Mouse (Mus musculus): ENCODE data around the gene Trib3. TPM values are rescaled to one million over a fixed set of nuclear protein-coding genes. Genes with fewer than 3 reads are reported as not detected.
A peak's percentile ranks its signal among the peaks of the same experiment; 100 is the strongest.

Trib3 gene
- total and polyA plus RNA-seq, 3 experiments: 2.4 to 3.6 (median 3.3) TPM

DNA sequence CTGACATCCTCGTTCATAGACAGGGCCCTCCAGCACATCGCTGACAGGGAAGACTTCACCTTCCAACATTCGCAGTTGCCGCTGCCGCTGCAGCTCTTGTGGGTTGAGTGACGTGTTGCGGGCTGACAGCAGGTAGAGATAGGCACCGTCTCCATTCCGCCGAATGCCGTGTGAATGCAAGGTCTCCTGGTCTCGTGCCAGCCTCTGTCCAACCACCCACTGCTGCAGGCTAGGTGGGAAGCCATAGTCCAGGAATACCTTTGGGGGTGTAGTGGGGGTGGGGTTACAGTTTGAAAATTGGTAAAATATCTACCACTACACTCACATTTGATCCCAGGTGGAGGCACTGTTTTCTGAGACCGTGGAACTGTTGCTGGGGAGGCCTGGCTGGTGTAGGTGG lies 17.7 kb downstream of the Trib3 start:
- intact Hi-C loops (cut with DNase I): no loop called here
- peaks cover 5% of the 10 kb centered on the region for H3K4me1 ChIP-seq (ENCODE audit: control insufficient read depth, insufficient read depth, low read length)
- no peak overlapping the region for H3K9ac ChIP-seq (ENCODE audit: low read depth, low read length)
- no peak overlapping the region for H3K27ac ChIP-seq
- 0 out of 2 replicates have a peak, but pooled peaks cover 1% of the 10 kb centered on the region for H3K79me2 ChIP-seq (replicated peaks; ENCODE audit: control insufficient read depth, insufficient read depth, low read length)
- TF ChIP-seq CTCF (IDR thresholded peaks at IDR 0.05) (no peak), EP300 (IDR thresholded peaks at IDR 0.05; ENCODE audit: insufficient read depth, low read depth, low read length) (no peak), POLR2A (IDR thresholded peaks at IDR 0.05; ENCODE audit: insufficient read depth, low read depth, low read length) (no peak)
- no peak overlapping the region for H3K4me3 ChIP-seq
- peaks cover 8% of the 10 kb centered on the region for H3K36me3 ChIP-seq (ENCODE audit: control insufficient read depth, insufficient read depth, low read length)
- DNase-seq: no peak
- no peaks in the 10 kb centered on the region for H3K27me3 ChIP-seq (ENCODE audit: control insufficient read depth, insufficient read depth, low read length)
- WGBS: 86% methylated on average over 13 of the region's 13 CpGs

DNA sequence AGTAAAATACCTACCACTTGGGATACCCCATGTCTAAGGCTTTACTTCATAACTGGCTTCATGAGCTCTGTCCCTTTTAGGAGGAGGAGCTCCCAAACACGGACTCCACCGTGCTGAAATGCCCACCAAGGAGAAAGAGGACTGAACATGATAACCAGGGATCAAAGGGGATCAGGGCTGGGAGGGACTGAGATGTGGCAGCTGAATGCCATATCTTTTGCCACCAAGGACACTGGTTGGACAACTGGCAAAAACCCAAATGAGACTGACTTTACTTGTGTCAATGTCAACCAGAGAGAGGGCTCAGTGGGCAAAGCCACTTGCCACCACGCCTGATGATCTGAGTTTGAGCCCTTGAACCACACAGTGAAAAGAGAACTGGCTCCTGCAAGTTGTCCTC lies 19.0 kb downstream of the Trib3 start:
- WGBS: 61% methylated on average over 3 of the region's 3 CpGs
- Histone ChIP-seq H3K36me3 (ENCODE audit: control insufficient read depth, insufficient read depth, low read length) (peaks cover 8% of the 10 kb centered on the region), H3K4me1 (ENCODE audit: control insufficient read depth, insufficient read depth, low read length) (peaks cover 4% of the 10 kb centered on the region), H3K4me3 (no peak overlapping the region), H3K79me2 (replicated peaks; ENCODE audit: control insufficient read depth, insufficient read depth, low read length) (no peaks in the 10 kb centered on the region), H3K27ac (no peak overlapping the region), H3K27me3 (ENCODE audit: control insufficient read depth, insufficient read depth, low read length) (no peaks in the 10 kb centered on the region), H3K9ac (ENCODE audit: low read depth, low read length) (no peak overlapping the region)
- TF ChIP-seq POLR2A (IDR thresholded peaks at IDR 0.05; ENCODE audit: insufficient read depth, low read depth, low read length) (no peak), CTCF (IDR thresholded peaks at IDR 0.05) (no peak), EP300 (IDR thresholded peaks at IDR 0.05; ENCODE audit: insufficient read depth, low read depth, low read length) (no peak)
- no peak for DNase-seq
- intact Hi-C loops (cut with DNase I): no loop called here

DNA sequence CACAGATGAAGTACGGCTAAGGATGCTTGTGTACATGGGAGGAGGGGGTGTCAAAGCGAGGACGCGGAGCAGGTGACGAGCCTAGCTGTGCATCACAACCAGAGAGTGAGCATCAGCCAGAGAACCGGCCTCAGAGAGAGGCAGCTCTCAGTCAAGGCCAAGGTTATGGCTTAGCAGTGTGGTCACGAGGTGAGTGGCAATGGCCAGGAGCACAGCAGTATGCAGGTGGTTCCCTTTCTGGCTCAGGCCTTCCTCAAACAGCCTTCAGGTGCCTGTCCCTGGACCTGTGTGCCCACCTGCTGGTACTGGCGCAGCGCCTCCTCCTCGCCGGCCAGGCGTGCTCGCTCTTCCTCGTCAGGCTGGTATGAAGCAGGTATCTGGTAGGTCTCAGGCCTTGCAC lies 19.9 kb downstream of the Trib3 start:
- intact Hi-C loops (cut with DNase I): no loop called here
- Histone ChIP-seq H3K4me1 (ENCODE audit: control insufficient read depth, insufficient read depth, low read length) (peaks cover 4% of the 10 kb centered on the region), H3K9ac (ENCODE audit: low read depth, low read length) (no peak overlapping the region), H3K27me3 (ENCODE audit: control insufficient read depth, insufficient read depth, low read length) (no peaks in the 10 kb centered on the region), H3K36me3 (ENCODE audit: control insufficient read depth, insufficient read depth, low read length) (peaks cover 8% of the 10 kb centered on the region), H3K4me3 (no peak overlapping the region), H3K79me2 (replicated peaks; ENCODE audit: control insufficient read depth, insufficient read depth, low read length) (no peaks in the 10 kb centered on the region), H3K27ac (no peak overlapping the region)
- no peak for DNase-seq
- TF ChIP-seq CTCF (IDR thresholded peaks at IDR 0.05): no peak
- WGBS: 95% methylated on average over 14 of the region's 14 CpGs

DNA sequence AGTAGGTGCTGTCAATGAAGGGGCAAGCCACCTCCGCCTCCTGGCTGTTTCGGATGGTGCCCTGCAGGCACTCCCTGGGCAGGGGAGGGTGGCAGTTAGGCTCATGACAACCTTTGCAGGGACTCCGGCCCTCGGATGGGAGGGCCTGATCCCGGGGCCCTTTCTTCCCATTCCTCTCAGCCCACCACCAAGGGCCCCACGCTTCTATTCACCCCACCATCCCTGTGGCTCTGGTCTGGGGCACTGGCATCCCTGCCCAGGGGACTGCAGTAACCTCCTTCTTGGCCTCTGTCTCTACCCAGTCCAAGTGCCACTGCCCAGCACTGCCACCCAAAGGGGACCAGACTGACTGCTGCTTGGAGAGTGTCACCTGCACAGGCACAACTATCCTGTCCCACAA lies 21.6 kb downstream of the Trib3 start:
- H3K27me3 ChIP-seq (ENCODE audit: control insufficient read depth, insufficient read depth, low read length): no peaks in the 10 kb centered on the region
- no peak overlapping the region for H3K27ac ChIP-seq
- intact Hi-C loops (cut with DNase I): no loop called here
- H3K79me2 ChIP-seq (replicated peaks; ENCODE audit: control insufficient read depth, insufficient read depth, low read length): no peaks in the 10 kb centered on the region
- H3K36me3 ChIP-seq (ENCODE audit: control insufficient read depth, insufficient read depth, low read length): no peaks in the 10 kb centered on the region
- WGBS: 96% methylated on average over 6 of the region's 6 CpGs
- no peak for TF ChIP-seq CTCF (IDR thresholded peaks at IDR 0.05)
- no peak for TF ChIP-seq POLR2A (IDR thresholded peaks at IDR 0.05; ENCODE audit: insufficient read depth, low read depth, low read length)
- TF ChIP-seq EP300 (IDR thresholded peaks at IDR 0.05; ENCODE audit: insufficient read depth, low read depth, low read length): no peak
- H3K9ac ChIP-seq (ENCODE audit: low read depth, low read length): no peak overlapping the region
- no peaks in the 10 kb centered on the region for H3K4me1 ChIP-seq (ENCODE audit: control insufficient read depth, insufficient read depth, low read length)
- no peak overlapping the region for H3K4me3 ChIP-seq
- no peak for DNase-seq

DNA sequence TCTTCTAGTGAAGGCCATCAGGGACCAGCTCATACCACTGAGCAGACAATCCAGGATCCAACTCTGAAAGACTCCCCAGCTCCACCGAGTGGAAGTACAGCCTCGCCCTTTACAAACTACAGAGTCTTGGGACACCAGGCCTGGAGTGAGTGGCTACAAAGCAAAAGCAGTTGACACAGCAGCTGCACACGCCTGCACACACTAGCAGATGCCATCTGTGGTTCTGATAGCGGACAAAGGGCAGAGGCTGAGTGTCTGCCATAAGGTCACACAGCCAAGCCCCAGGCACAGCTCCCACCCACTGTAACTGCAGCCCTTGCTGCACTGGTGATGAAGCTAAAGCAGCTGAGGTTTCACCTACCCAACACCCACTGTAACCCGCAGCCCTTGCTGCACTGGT lies 22.3 kb downstream of the Trib3 start:
- Histone ChIP-seq H3K9ac (ENCODE audit: low read depth, low read length) (no peak overlapping the region), H3K4me1 (ENCODE audit: control insufficient read depth, insufficient read depth, low read length) (no peaks in the 10 kb centered on the region), H3K4me3 (no peak overlapping the region), H3K36me3 (ENCODE audit: control insufficient read depth, insufficient read depth, low read length) (no peaks in the 10 kb centered on the region), H3K27ac (no peak overlapping the region), H3K79me2 (replicated peaks; ENCODE audit: control insufficient read depth, insufficient read depth, low read length) (no peaks in the 10 kb centered on the region), H3K27me3 (ENCODE audit: control insufficient read depth, insufficient read depth, low read length) (no peaks in the 10 kb centered on the region)
- no peak for TF ChIP-seq EP300 (IDR thresholded peaks at IDR 0.05; ENCODE audit: insufficient read depth, low read depth, low read length)
- TF ChIP-seq POLR2A (IDR thresholded peaks at IDR 0.05; ENCODE audit: insufficient read depth, low read depth, low read length): no peak
- no peak for TF ChIP-seq CTCF (IDR thresholded peaks at IDR 0.05)
- intact Hi-C loops (cut with DNase I): no loop called here
- no peak for DNase-seq
- WGBS: 87% methylated on average over 5 of the region's 5 CpGs

DNA sequence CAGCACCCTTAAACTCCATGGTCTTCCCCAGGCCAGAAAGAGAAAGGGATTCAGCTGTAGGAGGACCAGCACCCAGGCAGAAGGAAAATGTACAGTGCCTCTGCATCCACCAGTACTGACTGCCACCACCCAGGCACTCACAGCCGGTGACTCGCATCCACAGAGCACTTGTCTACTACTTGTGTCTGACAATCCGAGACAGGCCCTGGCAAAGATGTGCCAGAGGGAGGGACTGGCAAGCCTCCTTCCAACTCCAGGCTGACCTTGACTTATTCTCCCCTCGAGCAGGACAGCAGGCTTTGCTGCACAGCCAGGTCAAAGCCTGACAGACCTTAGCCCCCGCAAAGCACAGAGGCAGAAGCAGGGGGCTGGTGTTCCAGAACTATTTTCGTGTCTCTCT lies 26.8 kb downstream of the Trib3 start:
- no peaks in the 10 kb centered on the region for H3K27me3 ChIP-seq (ENCODE audit: control insufficient read depth, insufficient read depth, low read length)
- TF ChIP-seq POLR2A (IDR thresholded peaks at IDR 0.05; ENCODE audit: insufficient read depth, low read depth, low read length): no peak; the same call in 1 of the 2 replicates
- TF ChIP-seq EP300 (IDR thresholded peaks at IDR 0.05; ENCODE audit: insufficient read depth, low read depth, low read length): no peak
- TF ChIP-seq CTCF (IDR thresholded peaks at IDR 0.05): no peak
- 56% methylated on average over 6 of the region's 6 CpGs for WGBS
- H3K4me1 ChIP-seq (ENCODE audit: control insufficient read depth, insufficient read depth, low read length): no peaks in the 10 kb centered on the region
- peak in 1 of 2 experiments; percentile 58 for DNase-seq
- intact Hi-C loops (cut with DNase I): no loop called here
- H3K79me2 ChIP-seq (replicated peaks; ENCODE audit: control insufficient read depth, insufficient read depth, low read length): no peaks in the 10 kb centered on the region
- no peak overlapping the region for H3K9ac ChIP-seq (ENCODE audit: low read depth, low read length)
- no peak overlapping the region for H3K4me3 ChIP-seq
- H3K36me3 ChIP-seq (ENCODE audit: control insufficient read depth, insufficient read depth, low read length): peaks cover 5% of the 10 kb centered on the region
- no peak overlapping the region for H3K27ac ChIP-seq

Data from heart, adult 2 months (tissue).